Comparison of ENCODE assay signal across 8 mouse cellular contexts in genomic region chr11:58096821-58097620, GRCm38 (mm10). TPM values are rescaled to one million over a fixed set of nuclear protein-coding genes. Genes with fewer than 3 reads are reported as not detected.
DNase-seq lines count a peak whose midpoint lies in the region; ATAC-seq and TF ChIP-seq lines count a peak whose summit lies in the region.

No protein-coding gene starts in this region.

- no peaks in the 10 kb centered on the region for H3K27me3 ChIP-seq in lung, postnatal 0 days (replicated peaks; ENCODE audit: insufficient read depth, low read length)

- TF ChIP-seq EP300 in lung, postnatal 0 days (IDR thresholded peaks at IDR 0.05) = no peak

- peak overlapping the region; percentile 81 for H3K4me2 ChIP-seq in lung, postnatal 0 days (replicated peaks; ENCODE audit: low read depth, low read length)

- H3K9me3 ChIP-seq in lung, postnatal 0 days (ENCODE audit: low read length) = no peaks in the 10 kb centered on the region

- TF ChIP-seq CTCF in lung, postnatal 0 days (IDR thresholded peaks at IDR 0.05) = no peak

- no peaks in the 10 kb centered on the region for H3K4me1 ChIP-seq in lung, postnatal 0 days (ENCODE audit: insufficient read depth, low read depth, low read length)

- H3K36me3 ChIP-seq in lung, postnatal 0 days (ENCODE audit: insufficient read depth, low read length) = no peaks in the 10 kb centered on the region

- intact Hi-C loops in left cerebral cortex, postnatal 4 days (cut with DNase I) = loop anchor here (5.0 kb wide), 1 partner anchor 145 kb away; no protein-coding TSS in a partner anchor
- intact Hi-C loops in left cerebral cortex, postnatal 25 days (cut with DNase I) = loop anchor here (5.0 kb wide), 1 partner anchor 145 kb away; no protein-coding TSS in a partner anchor
- intact Hi-C loops in heart, postnatal 14 days (cut with DNase I) = no loop called here

- 40% methylated on average over 20 of the region's 20 CpGs for WGBS in lung, postnatal 0 days

- no peak overlapping the region for H3K27ac ChIP-seq in lung, postnatal 0 days (ENCODE audit: low read length)

- DNase-seq in left cerebral cortex, postnatal 4 days = peak; percentile 22
- DNase-seq in left cerebral cortex, postnatal 25 days (ENCODE audit: low spot score in 2 of 2) = no peak
- DNase-seq in cerebellum, postnatal 36 days = peak; percentile 57 to 58
- DNase-seq in heart, postnatal 14 days = peak; percentile 8 to 25
- no peak for DNase-seq in lung, postnatal 0 days (ENCODE audit: low spot score)
- no peak for DNase-seq in ovary, adult 18-20 months (ENCODE audit: low spot score)
- DNase-seq in left cerebral cortex, adult 8-10 months (ENCODE audit: low spot score in 2 of 2) = no peak

- peak; percentile 27; the same call in 1 of the 2 replicates for ATAC-seq in lung, postnatal 0 days
- ATAC-seq in megakaryocyte, adult 5-6 weeks (ENCODE audit: poor library complexity, severe bottlenecking) = no peak

- H3K4me3 ChIP-seq in lung, postnatal 0 days (ENCODE audit: low read depth, low read length) = peak overlapping the region; percentile 34; the same call in 1 of the 2 replicates

- H3K9ac ChIP-seq in lung, postnatal 0 days (replicated peaks; ENCODE audit: low read depth) = no peak overlapping the region

RNA-seq across cellular contexts. Expression of gene Gm12248, which starts 4.1 kb away (rescaled TPM):
- total RNA-seq in left cerebral cortex, postnatal 4 days (2021) = not detected
- not detected for total RNA-seq in left cerebral cortex, postnatal 25 days (2021)
- not detected for total RNA-seq in heart, postnatal 14 days (2021)
- polyA plus RNA-seq in lung, postnatal 0 days (2015; fragmentation: Nextera tagmentation; extraction: Ambion mirVana) = 0.14 and 0.17 TPM in 2 replicates
- not detected for total RNA-seq in left cerebral cortex, adult 8-10 months (2022)
- total RNA-seq in megakaryocyte, adult 5-6 weeks (2015) = not detected in 2 replicates
- total RNA-seq in megakaryocyte, adult 5-6 weeks (2017) = not detected in 2 replicates

RNA-seq across cellular contexts. Expression of gene Cnot8, which starts 6.9 kb away (rescaled TPM):
- total RNA-seq in left cerebral cortex, postnatal 4 days (2021) = 10 to 100 TPM; 58.3 to 62.8 TPM
- 10 to 100 TPM; 53.3 to 54.6 TPM for total RNA-seq in left cerebral cortex, postnatal 25 days (2021)
- total RNA-seq in heart, postnatal 14 days (2021) = 10 to 100 TPM; 38.6 to 40.5 TPM
- 71.2 and 71.8 TPM in 2 replicates for polyA plus RNA-seq in lung, postnatal 0 days (2015; fragmentation: Nextera tagmentation; extraction: Ambion mirVana)
- 10 to 100 TPM; 50.5 to 55.7 (median 53.0) TPM for total RNA-seq in left cerebral cortex, adult 8-10 months (2022)
- total RNA-seq in megakaryocyte, adult 5-6 weeks (2015) = 57.4 and 62.3 TPM in 2 replicates
- 86.3 and 88.8 TPM in 2 replicates for total RNA-seq in megakaryocyte, adult 5-6 weeks (2017)

Comparison
In these comparisons a context has a peak if more than half of its experiments do, and no peak if none do; other contexts are left out.
1. DNase-seq: peak in left cerebral cortex, postnatal 4 days (single experiment), cerebellum, postnatal 36 days (2 of 2) and heart, postnatal 14 days (2 of 2); none in left cerebral cortex, postnatal 25 days (0 of 2), lung, postnatal 0 days (single experiment), ovary, adult 18-20 months (single experiment) and left cerebral cortex, adult 8-10 months (0 of 2).